Mouse (Mus musculus) v-Abl transformed pro-B cells (cell line): Measurements from ENCODE around the gene Rassf2.

Source experiments
- in situ Hi-C, 2 experiments: fragments of 400-800 bp; cut with MboI; formaldehyde crosslinking; loops; one replicate each; pipeline ENCODE4 v1.15.1; 2025; ENCODE audit not compliant: unreplicated experiment in 2 of 2

Rassf2 gene

DNA sequence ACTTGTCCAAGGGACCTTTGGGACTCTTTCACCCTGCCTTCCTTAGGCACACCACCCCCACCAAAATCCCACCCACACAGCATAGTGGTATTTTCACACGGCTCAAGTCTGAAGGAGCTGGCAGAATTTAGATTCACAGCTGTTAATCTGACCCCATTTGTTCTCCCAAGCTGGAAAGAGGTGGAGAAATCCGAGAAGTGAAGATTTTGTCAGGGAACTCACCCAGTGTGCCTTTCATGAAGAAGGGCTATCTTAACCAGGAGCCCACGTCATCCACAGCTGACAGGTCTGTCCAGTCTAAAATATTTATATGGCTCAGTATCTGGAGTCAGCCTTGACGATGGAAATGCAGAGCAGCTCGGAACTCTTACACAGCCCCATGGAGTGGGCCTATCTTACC is 6.3 kb upstream of the Rassf2 start:
- in situ Hi-C loops = no loop called here

- in situ Hi-C loops = no loop called here
Measured at GRCm38 (mm10) chr2:132035470-132035835, 5.4 kb upstream of the Rassf2 start.

DNA sequence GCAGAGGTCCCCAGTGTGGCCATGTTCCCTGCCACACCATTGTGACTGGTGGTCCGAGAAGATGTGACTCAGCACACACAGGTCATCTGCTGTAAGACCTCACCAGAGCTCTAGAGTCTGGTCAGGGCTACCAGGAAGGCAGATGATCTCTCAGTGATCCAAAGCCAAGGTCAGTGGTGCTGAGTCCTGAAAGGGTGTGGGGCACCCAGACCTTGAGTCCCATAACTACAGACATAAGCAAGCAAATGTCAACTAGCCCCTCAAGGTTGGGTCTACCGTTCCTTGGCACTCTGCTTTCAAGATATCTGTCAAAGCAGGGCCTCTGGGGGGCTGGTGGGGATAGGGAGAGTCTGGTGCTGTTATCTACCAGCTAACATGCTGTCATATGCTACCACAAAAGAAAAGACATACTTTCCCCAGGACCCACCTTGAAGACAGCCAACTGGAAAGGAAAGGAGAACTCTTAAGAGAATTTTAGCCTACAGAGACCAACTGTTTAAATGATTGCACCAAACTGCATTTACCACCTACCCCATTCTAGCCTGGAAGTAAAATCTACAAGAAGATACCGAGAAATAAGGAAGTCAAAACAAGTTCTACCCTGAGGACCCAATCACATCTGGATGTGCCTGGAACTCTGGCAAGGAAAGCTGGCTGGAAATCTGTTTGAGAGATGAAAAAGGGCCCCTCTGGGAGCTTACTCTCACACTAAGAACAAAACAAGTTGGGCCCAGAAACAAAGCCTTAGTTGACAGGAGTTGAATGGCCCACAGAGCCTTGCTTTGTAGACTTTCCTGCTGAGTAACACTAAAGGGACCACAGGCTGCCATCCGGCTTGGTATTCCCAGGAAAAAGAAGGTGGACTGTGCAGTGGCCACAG is 4.8 kb upstream of the Rassf2 start:
- in situ Hi-C loops = no loop called here

DNA sequence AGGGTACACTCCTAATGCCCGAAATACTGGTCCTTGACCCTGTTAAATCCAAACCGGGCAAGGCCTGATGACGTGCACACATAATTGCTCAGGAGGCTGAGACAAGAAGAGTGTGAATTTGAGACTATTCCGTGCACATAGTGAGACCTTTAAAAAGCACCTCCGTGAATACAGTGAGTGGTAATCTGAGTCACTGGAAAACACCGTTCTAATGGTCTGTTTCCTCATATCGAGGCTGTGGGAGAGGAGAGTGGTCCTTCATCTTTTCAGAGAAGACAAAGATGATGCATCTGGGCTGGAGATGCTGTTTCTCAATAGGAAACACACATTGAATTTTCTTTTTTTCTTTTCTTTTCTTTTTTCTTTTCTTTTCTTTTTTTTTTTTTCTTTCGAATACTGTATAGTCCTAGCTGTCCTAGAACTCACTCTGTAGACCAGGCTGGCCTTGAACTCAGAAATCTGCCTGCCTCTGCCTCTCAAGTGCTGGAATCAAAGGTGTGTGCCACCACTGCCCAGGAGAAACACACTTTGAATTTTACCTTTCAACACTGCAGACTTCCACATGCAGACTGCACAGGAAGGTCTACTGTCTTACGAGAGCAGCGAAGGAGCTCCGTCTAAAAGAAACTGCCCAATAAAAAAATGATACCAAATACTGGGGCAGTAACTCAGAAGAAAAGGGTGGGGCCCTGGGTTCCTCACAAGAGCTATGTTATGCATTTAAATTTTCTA is 1.5 kb upstream of the Rassf2 start:
- in situ Hi-C loops = no loop called here

GRCm38 (mm10) chr2:132030418-132031363 is 633 bp upstream of the Rassf2 start:
- in situ Hi-C loops = no loop called here

- in situ Hi-C loops = loop anchor here (5.0 kb wide), 2 partner anchors 37 to 42 kb away; no protein-coding TSS in a partner anchor
Measured at GRCm38 (mm10) chr2:132028894-132029605, 1.0 kb downstream of the Rassf2 start.

DNA sequence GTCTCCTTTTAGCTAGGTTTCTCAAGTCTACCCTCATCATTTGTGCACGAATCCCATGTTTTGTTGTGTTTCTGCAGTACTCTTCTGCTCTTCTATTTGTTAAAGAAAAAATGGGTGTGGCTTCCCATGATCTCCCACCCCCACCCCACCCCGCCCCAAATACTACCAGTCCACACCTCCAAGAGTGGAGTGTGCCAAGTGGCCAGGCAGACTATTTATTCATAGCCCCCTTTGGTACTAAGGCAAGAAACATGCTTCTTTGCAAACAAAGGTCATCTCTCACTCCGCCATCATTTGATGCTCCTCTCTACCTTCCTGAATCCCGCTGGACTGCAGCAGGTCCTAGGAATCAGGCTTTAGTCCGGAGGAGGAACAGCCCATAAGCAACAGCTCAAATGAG is 2.0 kb downstream of the Rassf2 start:
- in situ Hi-C loops = loop anchor here (5.0 kb wide), 2 partner anchors 36 to 41 kb away; no protein-coding TSS in a partner anchor

DNA sequence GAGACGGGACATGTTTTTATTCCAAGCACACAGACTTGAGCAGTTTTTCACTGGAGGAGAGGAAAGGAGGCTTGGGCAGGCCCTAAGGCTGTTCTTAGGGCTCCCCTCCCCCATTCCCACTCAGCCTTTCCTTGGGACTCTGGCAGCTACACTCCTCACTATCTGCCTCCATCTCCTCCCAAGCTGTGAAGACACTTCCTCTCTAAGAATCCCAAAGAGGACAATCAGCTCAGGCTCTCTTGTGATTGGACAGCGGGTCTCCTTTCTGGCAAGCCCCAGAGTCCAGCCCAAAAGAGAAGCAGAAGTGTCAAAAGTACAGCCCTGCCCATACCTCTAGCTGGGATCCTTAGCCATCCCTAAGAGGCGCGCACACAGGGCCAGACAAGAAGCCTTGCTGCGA is 2.7 kb downstream of the Rassf2 start:
- in situ Hi-C loops = loop anchor here (5.0 kb wide), 2 partner anchors 35 to 40 kb away; no protein-coding TSS in a partner anchor

- in situ Hi-C loops = no loop called here
Measured at GRCm38 (mm10) chr2:132024028-132024427, 6.0 kb downstream of the Rassf2 start.

DNA sequence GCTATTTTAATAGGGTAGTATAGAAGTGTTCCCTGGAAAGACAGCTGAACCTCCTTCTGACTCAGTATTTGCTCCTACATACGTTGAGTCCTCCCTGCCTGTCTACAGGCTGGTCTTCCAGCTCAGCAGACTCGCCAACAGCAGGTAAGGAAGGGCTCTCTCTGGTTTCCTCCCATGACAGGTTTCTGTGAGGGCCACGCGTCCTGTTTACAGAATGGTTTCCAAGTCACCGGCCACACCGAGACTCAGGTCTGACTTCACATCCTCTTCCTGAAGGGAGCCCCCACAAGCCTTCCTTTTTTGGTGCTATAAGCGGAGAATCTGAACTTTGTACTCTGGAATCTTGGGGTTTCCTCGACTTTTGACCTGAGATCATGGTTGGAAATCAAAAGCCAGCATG is 7.4 kb downstream of the Rassf2 start:
- in situ Hi-C loops = no loop called here

GRCm38 (mm10) chr2:132021616-132022015 is 8.4 kb downstream of the Rassf2 start:
- in situ Hi-C loops = no loop called here

GRCm38 (mm10) chr2:132020991-132021541 is 9.0 kb downstream of the Rassf2 start:
- in situ Hi-C loops = no loop called here

DNA sequence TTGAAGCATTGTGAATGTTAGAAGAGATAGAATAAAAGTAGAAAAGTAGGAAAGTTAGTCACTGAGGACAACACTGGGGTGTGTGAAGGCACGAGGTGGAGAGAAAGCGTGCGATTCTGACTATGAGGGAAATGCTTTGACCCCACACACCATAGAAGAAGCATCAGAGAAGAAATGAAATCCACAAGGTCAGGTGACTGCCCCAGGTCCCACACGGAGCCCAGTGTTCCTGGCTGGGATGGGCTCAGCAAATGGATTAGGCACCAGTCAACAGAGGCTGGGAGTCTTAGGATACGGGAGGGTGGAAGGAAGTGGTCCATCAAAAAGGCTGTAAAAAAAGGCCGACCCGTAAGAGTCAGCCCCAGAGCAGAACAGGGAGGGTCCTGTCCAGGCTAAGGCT is 9.6 kb downstream of the Rassf2 start:
- in situ Hi-C loops = no loop called here

GRCm38 (mm10) chr2:132019372-132019811 is 10.7 kb downstream of the Rassf2 start:
- in situ Hi-C loops = no loop called here

DNA sequence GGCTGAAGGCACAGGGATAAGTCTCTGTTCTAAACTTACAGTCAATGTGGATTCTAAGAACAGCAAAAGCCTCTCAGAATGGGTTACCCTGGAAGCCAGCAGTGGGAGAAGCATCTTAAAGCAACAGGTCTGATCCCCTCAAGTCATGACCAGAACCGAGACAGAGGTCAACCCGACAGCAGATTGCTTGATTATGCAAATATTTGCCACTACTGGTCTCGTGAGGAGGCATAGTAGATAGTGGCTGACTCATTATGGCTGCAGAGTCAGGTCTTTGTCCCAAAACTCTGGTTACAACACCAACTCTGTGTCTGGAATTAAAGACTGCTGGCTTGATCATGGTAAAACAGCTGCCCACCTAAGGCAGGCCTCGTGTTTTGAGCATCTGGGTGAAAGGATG is 11.9 kb downstream of the Rassf2 start:
- in situ Hi-C loops = no loop called here

DNA sequence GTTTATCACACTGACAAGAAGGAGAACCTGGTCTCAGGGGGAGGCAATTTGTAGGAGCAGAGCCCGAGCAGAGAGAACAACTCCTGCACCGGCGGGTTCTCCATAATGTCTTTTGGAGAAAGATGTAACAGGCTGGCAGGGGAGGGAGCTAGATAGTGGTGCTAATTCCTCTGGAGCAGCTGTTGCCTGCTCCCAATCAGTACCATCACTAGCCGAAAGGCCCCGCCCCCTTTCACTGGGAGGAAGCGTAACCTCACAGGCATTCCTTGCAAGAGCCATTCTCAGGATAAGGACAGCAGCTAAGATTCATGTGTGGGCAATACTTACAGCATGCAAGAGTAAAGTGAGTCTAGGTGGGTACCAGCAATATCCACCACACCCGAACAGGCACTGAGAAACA is 12.4 kb downstream of the Rassf2 start:
- in situ Hi-C loops = no loop called here

DNA sequence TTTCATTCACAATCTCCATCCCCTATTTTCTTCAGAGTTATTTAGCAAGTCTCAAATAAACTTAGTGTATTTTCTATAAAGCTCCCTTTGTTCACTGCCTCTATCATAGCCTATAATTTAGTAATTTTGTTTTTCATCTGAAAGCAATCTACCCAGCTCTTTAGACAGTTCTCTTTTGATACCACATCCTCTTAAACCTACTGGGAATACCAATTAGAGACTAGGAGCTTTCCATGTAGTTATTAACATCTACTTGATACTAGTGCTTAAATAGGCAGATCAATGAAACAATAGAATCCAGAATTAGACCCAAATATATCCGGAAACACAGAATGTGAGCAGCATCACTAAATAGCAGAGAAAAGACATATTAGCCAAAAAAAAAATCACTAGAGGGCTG is 14.0 kb downstream of the Rassf2 start:
- in situ Hi-C loops = no loop called here

DNA sequence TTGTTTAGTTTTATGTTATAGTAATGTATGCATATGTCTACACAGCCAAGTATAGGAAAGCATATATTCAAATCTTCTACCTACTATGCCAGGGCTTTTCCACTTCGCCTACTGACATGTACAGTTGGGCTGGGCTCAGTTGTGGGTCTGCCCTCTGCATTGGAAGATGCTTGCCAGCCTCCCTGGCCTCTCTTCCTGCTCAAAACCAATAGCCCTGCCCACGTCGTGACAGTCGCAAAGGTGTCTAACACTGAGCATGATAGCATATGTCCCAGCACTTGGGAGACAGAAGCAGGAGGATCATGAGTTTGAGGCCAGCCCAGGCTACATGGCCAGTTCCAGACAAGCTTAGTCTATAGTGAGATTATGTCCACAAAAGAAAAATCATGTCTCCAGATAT is 16.9 kb downstream of the Rassf2 start:
- in situ Hi-C loops = no loop called here

DNA sequence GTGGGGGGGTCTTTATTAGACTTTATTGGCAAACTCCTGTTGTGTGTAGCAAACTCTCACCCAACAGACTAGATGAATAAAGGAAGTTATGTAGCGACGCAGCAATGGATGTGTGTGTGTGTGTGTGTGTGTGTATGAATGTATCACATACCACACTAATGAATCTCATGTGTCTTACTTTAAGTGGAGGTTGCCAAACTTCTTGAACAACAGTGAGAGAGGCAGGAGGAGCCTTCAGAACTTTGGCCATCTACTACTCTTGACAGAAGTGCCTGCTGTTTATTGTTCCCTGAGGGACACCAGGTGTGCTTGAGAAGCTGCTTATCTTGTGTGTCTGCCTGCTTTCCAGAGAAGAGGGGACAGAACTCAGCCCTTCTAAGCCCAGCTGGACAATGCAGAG is 19.3 kb downstream of the Rassf2 start:
- in situ Hi-C loops = no loop called here

- in situ Hi-C loops = loop anchor here in 1 of 2 experiments (10.0 kb wide), 1 partner anchor 47 kb away; no protein-coding TSS in a partner anchor
Measured at GRCm38 (mm10) chr2:132008186-132008585, 21.9 kb downstream of the Rassf2 start.
